Mouse (Mus musculus) MEL (cell line): ENCODE results near the gene Relt. TPM values are rescaled to one million over a fixed set of nuclear protein-coding genes. Genes with fewer than 3 reads are reported as not detected.

Experiments used
- DNase-seq: peaks from one replicate; pipeline ENCODE4 v3.0.0; 2011; ENCODE audit warnings: low read depth, low spot score
- H3K27ac ChIP-seq: 2 replicates; pipeline ENCODE4 v1.5.1; 2012; ENCODE audit warnings: low read depth, mild to moderate bottlenecking, control low read depth, low read length, moderate library complexity; ENCODE audit not compliant: control insufficient read depth
- H3K27me3 ChIP-seq, 2 experiments: fragments of 150-350 bp in 1 of 2; sonication (generic) in 1 of 2; 2 replicates each; pipeline ENCODE4 v1.6.1; 2012; ENCODE audit warnings: low read length in 2 of 2, mild to moderate bottlenecking in 2 of 2, improper control_type of control experiment in 1 of 2, moderate library complexity in 1 of 2; ENCODE audit not compliant: insufficient read depth in 2 of 2, control insufficient read depth in 1 of 2
- H3K36me3 ChIP-seq, 2 experiments: 2 replicates each; pipeline ENCODE4 v1.6.1; 2012 to 2014; ENCODE audit warnings: low read length in 2 of 2, improper control_type of control experiment in 1 of 2, inconsistent platforms in 1 of 2, mild to moderate bottlenecking in 1 of 2; ENCODE audit not compliant: insufficient read depth in 2 of 2, control insufficient read depth in 1 of 2
- H3K4me1 ChIP-seq, 2 experiments: fragments of 150-350 bp in 1 of 2; sonication (generic) in 1 of 2; 2 replicates each; pipeline ENCODE4 v1.6.1; 2012; ENCODE audit warnings: low read length in 2 of 2, improper control_type of control experiment in 1 of 2, mild to moderate bottlenecking in 1 of 2; ENCODE audit not compliant: insufficient read depth in 2 of 2, control insufficient read depth in 1 of 2
- H3K4me3 ChIP-seq, 2 experiments: fragments of 150-350 bp in 1 of 2; sonication (generic) in 1 of 2; 2 replicates each; pipeline ENCODE4 v1.5.1; 2012; ENCODE audit warnings: low read depth in 2 of 2, low read length in 2 of 2, mild to moderate bottlenecking in 2 of 2, moderate library complexity in 2 of 2, control low read depth in 1 of 2, improper control_type of control experiment in 1 of 2; ENCODE audit not compliant: control insufficient read depth in 1 of 2, insufficient read depth in 1 of 2
- H3K79me2 ChIP-seq: 2 replicates; pipeline ENCODE4 v1.6.1; 2012; ENCODE audit warnings: mild to moderate bottlenecking, low read length, moderate library complexity; ENCODE audit not compliant: control insufficient read depth, poor library complexity, insufficient read depth
- H3K9ac ChIP-seq: 2 replicates; pipeline ENCODE4 v1.6.1; 2012; ENCODE audit warnings: low read depth, mild to moderate bottlenecking, control low read depth, low read length, moderate library complexity; ENCODE audit not compliant: control insufficient read depth, poor library complexity, severe bottlenecking
- H3K9me3 ChIP-seq: fragments of 150-350 bp; sonication (generic); replicated peaks from 2 replicates; pipeline ENCODE4 v1.6.1; 2012; ENCODE audit warnings: mild to moderate bottlenecking, low read length, improper control_type of control experiment, moderate library complexity; ENCODE audit not compliant: insufficient read depth
- CHD1 ChIP-seq: IDR thresholded peaks from 2 replicates; pipeline ENCODE4 v1.6.1; 2012; ENCODE audit warnings: low read depth, mild to moderate bottlenecking, inconsistent platforms, low read length, improper control_type of control experiment
- EP300 ChIP-seq, 2 experiments: IDR thresholded peaks; 2 replicates each; pipeline ENCODE4 v1.6.1; 2011; ENCODE audit warnings: improper control_type of control experiment in 2 of 2, low read length in 2 of 2, low read depth in 1 of 2, mild to moderate bottlenecking in 1 of 2
- ETS1 ChIP-seq: IDR thresholded peaks from 2 replicates; pipeline ENCODE4 v1.6.1; 2012; ENCODE audit warnings: low read depth, mild to moderate bottlenecking, inconsistent platforms, low read length, improper control_type of control experiment, moderate library complexity
- GABPA ChIP-seq: IDR thresholded peaks from 2 replicates; pipeline ENCODE4 v1.6.1; 2012; ENCODE audit warnings: low read depth, mild to moderate bottlenecking, inconsistent platforms, low read length, improper control_type of control experiment, moderate library complexity
- GATA1 ChIP-seq: IDR thresholded peaks from 2 replicates; pipeline ENCODE4 v1.6.1; 2011; ENCODE audit warnings: low read depth, low read length, improper control_type of control experiment
- HCFC1 ChIP-seq: IDR thresholded peaks from 2 replicates; pipeline ENCODE4 v1.6.1; 2012; ENCODE audit warnings: low read depth, mild to moderate bottlenecking, inconsistent platforms, low read length, improper control_type of control experiment, moderate library complexity
- JUND ChIP-seq: IDR thresholded peaks from 2 replicates; pipeline ENCODE4 v1.6.1; 2011; ENCODE audit warnings: low read depth, mild to moderate bottlenecking, improper control_type of control experiment, low read length
- KAT2A ChIP-seq: conservative IDR thresholded peaks from 2 replicates; pipeline ENCODE4 v1.6.1; 2012; ENCODE audit warnings: low read depth, low read length, improper control_type of control experiment, inconsistent platforms
- MAX ChIP-seq: IDR thresholded peaks from 2 replicates; pipeline ENCODE4 v1.6.1; 2011; ENCODE audit warnings: low read length, improper control_type of control experiment
- MAZ ChIP-seq: IDR thresholded peaks from 2 replicates; pipeline ENCODE4 v1.6.1; 2012; ENCODE audit warnings: low read depth, mild to moderate bottlenecking, inconsistent platforms, low read length, improper control_type of control experiment
- MYC ChIP-seq: IDR thresholded peaks from 2 replicates; pipeline ENCODE4 v1.6.1; 2011; ENCODE audit warnings: low read depth, mild to moderate bottlenecking, low read length, improper control_type of control experiment, moderate library complexity
- NELFE ChIP-seq: IDR thresholded peaks from 2 replicates; pipeline ENCODE4 v1.6.1; 2011; ENCODE audit warnings: low read depth, low read length, improper control_type of control experiment
- RCOR1 ChIP-seq: IDR thresholded peaks from 2 replicates; pipeline ENCODE4 v1.6.1; 2012; ENCODE audit warnings: low read depth, mild to moderate bottlenecking, inconsistent platforms, low read length, improper control_type of control experiment
- SIN3A ChIP-seq: IDR thresholded peaks from 2 replicates; pipeline ENCODE4 v1.6.1; 2012; ENCODE audit warnings: low read length, improper control_type of control experiment, inconsistent platforms
- SMC3 ChIP-seq: IDR thresholded peaks from 2 replicates; pipeline ENCODE4 v1.6.1; 2011; ENCODE audit warnings: low read depth, low read length, improper control_type of control experiment
- ZKSCAN1 ChIP-seq: IDR thresholded peaks from 2 replicates; pipeline ENCODE4 v1.6.1; 2012; ENCODE audit warnings: low read depth, mild to moderate bottlenecking, inconsistent platforms, low read length, improper control_type of control experiment, moderate library complexity
- polyA plus RNA-seq, 2 experiments: library from polyadenylated mRNA; stranded (reverse) in 1 of 2; unstranded in 1 of 2; fragments of >175 nt in 1 of 2; fragments of >200 nt in 1 of 2; gene quantifications; 2 replicates each; pipeline versions ENCODE4 v1.2.1 to v1.2.4; 2012; ENCODE audit warnings: low replicate concordance in 2 of 2, low read depth in 1 of 2; ENCODE audit not compliant: insufficient read length in 2 of 2, insufficient read depth in 1 of 2, missing spikeins in 1 of 2
- total RNA-seq: library from RNA; depleted of rRNA; stranded (reverse); fragments of 300-350 nt; gene quantifications from 2 replicates; pipeline ENCODE4 v1.2.3, GENCODE M21; 2012

Relt gene
- total and polyA plus RNA-seq, 3 experiments: 29.6 to 37.1 TPM; not detected in 1

- Histone ChIP-seq H3K36me3 (peaks cover 0 to 43% of the 10 kb centered on the region in 2 experiments; a peak in 2 of 4 replicates), H3K27ac (peak overlapping the region; percentile 97), H3K79me2 (peaks cover 27% of the 10 kb centered on the region), H3K9me3 (no peaks in the 10 kb centered on the region), H3K27me3 (no peaks in the 10 kb centered on the region)
- DNase-seq: peak; percentile 75
- TF ChIP-seq MAZ: no peak
- no peak for TF ChIP-seq SMC3
- TF ChIP-seq HCFC1: no peak
- 0 out of 4 replicates have a peak, but pooled peaks of 1 of the 2 experiments have one; percentile 18 for TF ChIP-seq EP300 (IDR thresholded peaks at IDR 0.05; ENCODE audit: low read depth in 1 of 2, low read length in 2 of 2)
- 0 out of 2 replicates have a peak, but pooled peaks have one; percentile 18 for TF ChIP-seq RCOR1
- TF ChIP-seq MYC: no peak
- 0 out of 2 replicates have a peak, but pooled peaks have one; percentile 72 for TF ChIP-seq CHD1
- TF ChIP-seq ETS1: 0 out of 2 replicates have a peak, but pooled peaks have one; percentile 10
- 0 out of 2 replicates have a peak, but pooled peaks have one; percentile 44 for TF ChIP-seq JUND
- TF ChIP-seq, all 39 proteins: peak for 5
- H3K9ac ChIP-seq: peak overlapping the region; percentile 66
- peaks cover 16 to 55% of the 10 kb centered on the region in 2 experiments for H3K4me1 ChIP-seq
- H3K4me3 ChIP-seq: peak overlapping the region; percentile 4 to 25; a peak in 3 of 4 replicates
These were observed 7.9 kb downstream of the Relt start for GRCm38 (mm10) chr7:100855300-100855699.

GRCm38 (mm10) chr7:100854861-100855260 is 8.4 kb downstream of the Relt start:
- H3K9ac ChIP-seq: peak overlapping the region; percentile 57
- no peaks in the 10 kb centered on the region for H3K27me3 ChIP-seq
- H3K79me2 ChIP-seq: peaks cover 26% of the 10 kb centered on the region
- DNase-seq: peak; percentile 19
- peak overlapping the region in 1 of 2 experiments; percentile 25; a peak in 3 of 4 replicates for H3K4me3 ChIP-seq
- TF ChIP-seq JUND: no peak
- no peak; the same call in 1 of the 2 replicates for TF ChIP-seq CHD1
- TF ChIP-seq NELFE: no peak
- no peak for TF ChIP-seq GATA1
- no peak for TF ChIP-seq SMC3
- no peak for TF ChIP-seq ZKSCAN1
- TF ChIP-seq KAT2A: no peak
- TF ChIP-seq MAX: no peak
- TF ChIP-seq GABPA: no peak
- TF ChIP-seq SIN3A: no peak
- no peak for TF ChIP-seq RCOR1
- TF ChIP-seq EP300 (IDR thresholded peaks at IDR 0.05; ENCODE audit: low read depth in 1 of 2, low read length in 2 of 2): no peak
- H3K9me3 ChIP-seq: no peaks in the 10 kb centered on the region
- H3K36me3 ChIP-seq: peaks cover 0 to 43% of the 10 kb centered on the region in 2 experiments; a peak in 3 of 4 replicates
- H3K4me1 ChIP-seq: peaks cover 16 to 51% of the 10 kb centered on the region in 2 experiments
- peak overlapping the region; percentile 97 for H3K27ac ChIP-seq
